Mouse (Mus musculus) gastrocnemius, postnatal 10 days (tissue): ENCODE data around the gene Matn4. TPM values are rescaled to one million over a fixed set of nuclear protein-coding genes. Genes with fewer than 3 reads are reported as not detected.

Experiments used
- DNase-seq: peaks from one replicate; pipeline ENCODE4 v3.0.0; 2021; ENCODE audit warnings: mixed read lengths
- total RNA-seq, 2 experiments: library from RNA; stranded (reverse); gene quantifications; 2 replicates each; pipeline ENCODE4 v1.2.3; 2021

Gene Matn4
- total RNA-seq, 2 experiments from 2014 or later: 5.8 to 7.8 TPM

- no peak for DNase-seq
Measured at GRCm38 (mm10) chr2:164436215-164436913, 31.4 kb upstream of the Matn4 start.

GRCm38 (mm10) chr2:164435216-164436090 is 30.5 kb upstream of the Matn4 start:
- DNase-seq: no peak

GRCm38 (mm10) chr2:164434681-164435080 is 29.7 kb upstream of the Matn4 start:
- DNase-seq: no peak

- DNase-seq: no peak
Measured at GRCm38 (mm10) chr2:164433278-164433895, 28.4 kb upstream of the Matn4 start.

- peak; percentile 38 for DNase-seq
Measured at GRCm38 (mm10) chr2:164432541-164433191, 27.7 kb upstream of the Matn4 start.

GRCm38 (mm10) chr2:164431676-164432465 is 26.9 kb upstream of the Matn4 start:
- no peak for DNase-seq

- DNase-seq: no peak
Measured at GRCm38 (mm10) chr2:164430697-164431096, 25.7 kb upstream of the Matn4 start.

GRCm38 (mm10) chr2:164429881-164430615 is 25.1 kb upstream of the Matn4 start:
- DNase-seq: no peak

GRCm38 (mm10) chr2:164428451-164428850 is 23.5 kb upstream of the Matn4 start:
- no peak for DNase-seq

- DNase-seq: no peak
Measured at GRCm38 (mm10) chr2:164426952-164427351, 22.0 kb upstream of the Matn4 start.

GRCm38 (mm10) chr2:164426121-164426520 is 21.2 kb upstream of the Matn4 start:
- no peak for DNase-seq

- no peak for DNase-seq
Measured at GRCm38 (mm10) chr2:164425401-164425800, 20.4 kb upstream of the Matn4 start.

- DNase-seq: no peak
Measured at GRCm38 (mm10) chr2:164424406-164424805, 19.4 kb upstream of the Matn4 start.

- no peak for DNase-seq
Measured at GRCm38 (mm10) chr2:164423464-164423863, 18.5 kb upstream of the Matn4 start.

GRCm38 (mm10) chr2:164422675-164423393 is 17.9 kb upstream of the Matn4 start:
- no peak for DNase-seq

- no peak for DNase-seq
Measured at GRCm38 (mm10) chr2:164421979-164422378, 17.0 kb upstream of the Matn4 start.

GRCm38 (mm10) chr2:164421306-164421705 is 16.3 kb upstream of the Matn4 start:
- no peak for DNase-seq

- no peak for DNase-seq
Measured at GRCm38 (mm10) chr2:164419489-164419888, 14.5 kb upstream of the Matn4 start.

- no peak for DNase-seq
Measured at GRCm38 (mm10) chr2:164418308-164418875, 13.4 kb upstream of the Matn4 start.

GRCm38 (mm10) chr2:164417198-164417597 is 12.2 kb upstream of the Matn4 start:
- DNase-seq: peak; percentile 50
